Mouse (Mus musculus) liver (tissue): ENCODE results near the gene Slc35c2.

Experiments
- DNase-seq: peaks from one replicate; pipeline ENCODE4 v3.0.0-alpha.2; 2020; ENCODE audit warnings: mixed read lengths

Gene Slc35c2

GRCm38 (mm10) chr2:165234613-165235291, 52.9 kb downstream of the Slc35c2 start, which contains the start of gene Cdh22:
Gene Cdh22 (minus strand): TSS chr2:165234853.
- peak; percentile 32 for DNase-seq

- DNase-seq = no peak
Observed at GRCm38 (mm10) chr2:165234291-165234612, 53.4 kb downstream of the Slc35c2 start.

DNA sequence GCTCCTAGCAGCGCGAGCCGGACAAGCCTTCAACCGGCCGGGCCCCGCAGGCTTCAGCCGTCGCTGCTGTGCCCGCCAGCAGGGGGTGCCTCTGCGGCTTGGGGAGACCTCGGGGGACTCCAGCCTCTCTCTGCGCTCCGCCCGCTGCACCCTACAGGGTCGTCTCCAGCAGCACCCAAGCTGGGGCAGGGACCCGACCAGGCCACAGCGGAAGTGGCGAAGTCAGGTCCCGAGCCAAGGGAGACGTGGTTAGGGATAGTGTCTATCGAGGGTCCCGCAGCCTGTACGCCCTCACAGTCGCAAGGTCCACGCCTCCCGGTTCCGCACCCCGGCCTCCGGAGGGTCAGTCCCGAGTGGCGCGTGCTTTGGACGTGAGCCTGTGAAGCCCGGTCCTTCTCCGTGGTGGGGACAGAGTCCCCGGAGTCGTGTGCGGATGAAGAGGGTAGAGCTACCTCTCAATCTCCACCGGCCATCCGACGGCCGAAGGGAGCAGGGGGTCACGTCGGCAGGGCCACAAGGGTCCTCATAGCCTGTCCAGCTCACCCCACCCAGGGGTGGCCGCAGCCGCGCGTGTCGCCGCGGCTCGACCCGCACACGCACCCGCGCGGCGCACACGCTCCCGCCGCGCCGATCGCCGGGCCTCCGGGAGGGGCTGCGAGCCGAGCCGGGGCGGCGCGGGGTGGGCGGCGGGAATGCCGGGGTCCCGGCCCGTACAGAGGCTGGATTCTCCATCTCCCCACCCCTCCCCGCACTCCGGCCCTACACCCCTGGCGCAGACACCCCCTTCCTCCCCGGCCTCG, 54.0 kb downstream of the Slc35c2 start:
- peak; percentile 52 for DNase-seq

- no peak for DNase-seq
Observed at GRCm38 (mm10) chr2:165229050-165229449, 58.6 kb downstream of the Slc35c2 start.
